Mouse (Mus musculus) sigmoid colon, adult 10 weeks (tissue): ENCODE measurements around the gene Rnaset2b. TPM values are rescaled to one million over a fixed set of nuclear protein-coding genes. Genes with fewer than 3 reads are reported as not detected.

Experiments used
- polyA plus RNA-seq: library from polyadenylated mRNA; stranded (reverse); fragments of 350-450 nt; fragmentation: Illumina TruSeq; extraction: RNeasy Lipid Tissue Mini Kit (QIAGEN cat#74804); gene quantifications from one replicate; pipeline ENCODE4 v1.2.3, GENCODE M21; 2014; ENCODE audit warnings: low read depth, low replicate concordance

Gene Rnaset2b
- 348 TPM for polyA plus RNA-seq

GRCm38 (mm10) chr17:6970334-6970733 lies at the start of gene Rnaset2b:
Gene Rnaset2b (plus strand): TSS chr17:6970634.

GRCm38 (mm10) chr17:6947984-6948768 lies 22.3 kb upstream of the Rnaset2b start, which contains the start of gene Rsph3b:
Gene Rsph3b (minus strand): TSS chr17:6948682.

GRCm38 (mm10) chr17:6960776-6961175 lies 9.7 kb upstream of the Rnaset2b start, which contains the start of gene Tagap1:
Gene Tagap1 (minus strand): TSS chr17:6961156.

GRCm38 (mm10) chr17:6978287-6979248 lies 8.1 kb downstream of the Rnaset2b start, which contains the start of gene Gm49721:
Gene Gm49721 (plus strand): TSS chr17:6978904.

GRCm38 (mm10) chr17:7025257-7025656 lies 54.8 kb downstream of the Rnaset2b start, which contains the start of gene Gm1604a:
Gene Gm1604a (plus strand): TSS chr17:7025568.

Other genes with a start within 250 kb of the Rnaset2b start
- 277 TPM for gene Ezr, start 187.8 kb upstream of the Rnaset2b start, polyA plus RNA-seq
- gene Rsph3b, start 22.0 kb upstream of the Rnaset2b start, polyA plus RNA-seq = 35.3 TPM
- 16.6 TPM for gene Tagap1, start 9.5 kb upstream of the Rnaset2b start, polyA plus RNA-seq
- gene Gm49721, start 8.3 kb downstream of the Rnaset2b start, polyA plus RNA-seq = not detected
- not detected for gene Gm1604a, start 54.9 kb downstream of the Rnaset2b start, polyA plus RNA-seq
- gene Rps6ka2, start 199.5 kb downstream of the Rnaset2b start, polyA plus RNA-seq = 0.54 TPM